In genomic region chr6:21991151-21991550, GRCm38 (mm10) we compare ENCODE assay signal across 13 mouse cellular contexts. TPM values are rescaled to one million over a fixed set of nuclear protein-coding genes. Genes with fewer than 3 reads are reported as not detected.
A peak's percentile ranks its signal among the peaks of the same experiment; 100 is the strongest.
DNase-seq lines count a peak whose midpoint lies in the region; ATAC-seq and TF ChIP-seq lines count a peak whose summit lies in the region.
"Had no signal": no experiment of that assay in that cellular context is flagged by ENCODE, and none has a peak within 500 bp of the region (broad histone marks: within the 10 kb centered on the region; RNA-seq: fewer than 3 reads in every experiment).

No protein-coding gene starts in this region.

- intact Hi-C loops in gastrocnemius, adult 2 months (cut with DNase I), result no loop called here
- intact Hi-C loops in left cerebral cortex, adult 2 months (cut with DNase I), result no loop called here

- no peak overlapping the region for H3K9ac ChIP-seq in lung, embryonic 15.5 days
- H3K9ac ChIP-seq in intestine, postnatal 0 days (ENCODE audit: low read depth, low read length), result no peak overlapping the region
- no peak overlapping the region for H3K9ac ChIP-seq in midbrain, embryonic 11.5 days (ENCODE audit: low read length)
- H3K9ac ChIP-seq: hindbrain, embryonic 14.5 days had no signal

- 0 out of 2 replicates have a peak, but pooled peaks cover 5% of the 10 kb centered on the region for H3K4me1 ChIP-seq in lung, embryonic 15.5 days
- no peaks in the 10 kb centered on the region for H3K4me1 ChIP-seq in intestine, postnatal 0 days (replicated peaks; ENCODE audit: control insufficient read depth, insufficient read depth, low read length)
- no peaks in the 10 kb centered on the region for H3K4me1 ChIP-seq in midbrain, embryonic 11.5 days (ENCODE audit: control insufficient read depth, insufficient read depth, low read length)

- DNase-seq in gastrocnemius, adult 2 months, result no peak
- no peak for DNase-seq in gastrocnemius, postnatal 10 days
- no peak for DNase-seq in lung, postnatal 36 days
- DNase-seq in midbrain, embryonic 11.5 days (ENCODE audit: low spot score, missing footprints), result no peak
- no peak for DNase-seq in left cerebral cortex, adult 2 months (ENCODE audit: extremely low spot score in 1 of 2, low spot score in 2 of 2)
- DNase-seq in adrenal gland, adult 18-20 months (ENCODE audit: low spot score in 2 of 2), result no peak
- DNase-seq: cerebellum, postnatal 10 days; kidney, postnatal 14 days; thymus, adult 18-20 months had no signal

- peak overlapping the region; percentile 33; the same call in 1 of the 2 replicates for H3K4me3 ChIP-seq in gastrocnemius, adult 2 months
- H3K4me3 ChIP-seq in lung, embryonic 15.5 days, result no peak overlapping the region
- no peak overlapping the region for H3K4me3 ChIP-seq in intestine, postnatal 0 days (ENCODE audit: low read depth, low read length)
- H3K4me3 ChIP-seq in midbrain, embryonic 11.5 days (ENCODE audit: low read depth, low read length), result no peak overlapping the region
- no peak overlapping the region for H3K4me3 ChIP-seq in left cerebral cortex, adult 2 months

- peak overlapping the region; percentile 96 for H3K27ac ChIP-seq in gastrocnemius, adult 2 months
- peak overlapping the region; percentile 62; the same call in 1 of the 2 replicates for H3K27ac ChIP-seq in lung, embryonic 15.5 days
- no peak overlapping the region for H3K27ac ChIP-seq in intestine, postnatal 0 days (ENCODE audit: low read depth, low read length)
- no peak overlapping the region for H3K27ac ChIP-seq in midbrain, embryonic 11.5 days (ENCODE audit: low read depth, low read length)
- H3K27ac ChIP-seq in left cerebral cortex, adult 2 months, result no peak overlapping the region
- H3K27ac ChIP-seq: hindbrain, embryonic 14.5 days had no signal

- H3K27me3 ChIP-seq in lung, embryonic 15.5 days, result no peaks in the 10 kb centered on the region
- no peaks in the 10 kb centered on the region for H3K27me3 ChIP-seq in intestine, postnatal 0 days (replicated peaks; ENCODE audit: control insufficient read depth, insufficient read depth, low read length)
- peaks cover 12% of the 10 kb centered on the region; the same call in 1 of the 2 replicates for H3K27me3 ChIP-seq in midbrain, embryonic 11.5 days (ENCODE audit: control insufficient read depth, insufficient read depth, low read length)

- 44% methylated on average over 4 of the region's 4 CpGs for WGBS in lung, embryonic 15.5 days
- 53% methylated on average over 4 of the region's 4 CpGs for WGBS in intestine, postnatal 0 days
- 81% methylated on average over 4 of the region's 4 CpGs for WGBS in midbrain, embryonic 11.5 days

- ATAC-seq in lung, embryonic 15.5 days (ENCODE audit: borderline replicate concordance, extremely low read depth, low FRiP score, low TSS enrichment), result no peak
- ATAC-seq in intestine, postnatal 0 days, result no peak
- ATAC-seq in midbrain, embryonic 11.5 days (ENCODE audit: low FRiP score), result no peak
- ATAC-seq: midbrain, embryonic 16.5 days had no signal

- TF ChIP-seq CTCF in gastrocnemius, adult 2 months (IDR thresholded peaks at IDR 0.05), result no peak
- no peak for TF ChIP-seq CTCF in intestine, postnatal 0 days (IDR thresholded peaks at IDR 0.05; ENCODE audit: low read depth)
- TF ChIP-seq CTCF in left cerebral cortex, adult 2 months (IDR thresholded peaks at IDR 0.05), result no peak

- peak overlapping the region; percentile 42; the same call in 1 of the 2 replicates for H3K4me2 ChIP-seq in lung, embryonic 15.5 days
- H3K4me2 ChIP-seq in intestine, postnatal 0 days (replicated peaks; ENCODE audit: low read depth), result 0 out of 2 replicates have a peak overlapping the region, but pooled peaks have one; percentile 10
- H3K4me2 ChIP-seq in midbrain, embryonic 11.5 days, result no peak overlapping the region
- H3K4me2 ChIP-seq: hindbrain, embryonic 14.5 days had no signal

- no peaks in the 10 kb centered on the region for H3K9me3 ChIP-seq in lung, embryonic 15.5 days
- H3K9me3 ChIP-seq in intestine, postnatal 0 days (ENCODE audit: control insufficient read depth), result no peaks in the 10 kb centered on the region
- H3K9me3 ChIP-seq in midbrain, embryonic 11.5 days (ENCODE audit: control insufficient read depth, low read length), result no peaks in the 10 kb centered on the region

- no peaks in the 10 kb centered on the region for H3K36me3 ChIP-seq in lung, embryonic 15.5 days
- H3K36me3 ChIP-seq in intestine, postnatal 0 days (ENCODE audit: control insufficient read depth, insufficient read depth), result no peaks in the 10 kb centered on the region
- H3K36me3 ChIP-seq in midbrain, embryonic 11.5 days (ENCODE audit: control insufficient read depth, insufficient read depth, low read length), result no peaks in the 10 kb centered on the region

RNA-seq across cellular contexts. Expression of gene Cped1, which starts 5.4 kb away (rescaled TPM):
- total RNA-seq in gastrocnemius, adult 2 months (2021), result 10 to 100 TPM; 22.4 to 24.5 TPM
- 10 to 100 TPM; 15.9 to 27.6 TPM for total RNA-seq in gastrocnemius, postnatal 10 days (2021)
- polyA plus RNA-seq in lung, embryonic 15.5 days (2015; fragmentation: Nextera tagmentation; extraction: Ambion mirVana), result 24.3 and 25.0 TPM in 2 replicates
- polyA plus RNA-seq in intestine, postnatal 0 days (2015; fragmentation: Nextera tagmentation; extraction: Ambion mirVana), result 11.0 and 11.2 TPM in 2 replicates
- polyA plus RNA-seq in midbrain, embryonic 11.5 days (2014; fragmentation: Nextera tagmentation; extraction: Ambion mirVana), result 9.6 and 12.9 TPM in 2 replicates
- 1 to 10 TPM; 3.6 to 4.7 TPM for total RNA-seq in left cerebral cortex, adult 2 months (2021)
- 10 to 100 TPM; 43.9 to 50.3 TPM for total RNA-seq in adrenal gland, adult 18-20 months (2021)

RNA-seq across cellular contexts. Expression of gene Ing3, which starts 41.8 kb away (rescaled TPM):
- 1 to 10 TPM; 9.1 to 9.8 TPM for total RNA-seq in gastrocnemius, adult 2 months (2021)
- total RNA-seq in gastrocnemius, postnatal 10 days (2021), result 10 to 100 TPM; 10.5 to 11.9 TPM
- polyA plus RNA-seq in lung, embryonic 15.5 days (2015; fragmentation: Nextera tagmentation; extraction: Ambion mirVana), result 49.6 and 56.6 TPM in 2 replicates
- 25.0 and 29.5 TPM in 2 replicates for polyA plus RNA-seq in intestine, postnatal 0 days (2015; fragmentation: Nextera tagmentation; extraction: Ambion mirVana)
- 44.6 and 45.3 TPM in 2 replicates for polyA plus RNA-seq in midbrain, embryonic 11.5 days (2014; fragmentation: Nextera tagmentation; extraction: Ambion mirVana)
- 10 to 100 TPM; 25.9 to 28.6 TPM for total RNA-seq in left cerebral cortex, adult 2 months (2021)
- total RNA-seq in adrenal gland, adult 18-20 months (2021), result 10 to 100 TPM; 22.8 to 23.0 TPM

Comparison
In these comparisons a context has a peak if more than half of its experiments do, and no peak if none do; other contexts are left out.
1. H3K27ac ChIP-seq: peak in gastrocnemius, adult 2 months (single experiment) and lung, embryonic 15.5 days (single experiment); none in intestine, postnatal 0 days (single experiment), midbrain, embryonic 11.5 days (single experiment) and left cerebral cortex, adult 2 months (single experiment).